Mouse (Mus musculus): ENCODE results near the gene Gpx2. TPM values are rescaled to one million over a fixed set of nuclear protein-coding genes. Genes with fewer than 3 reads are reported as not detected.
A peak's percentile ranks its signal among the peaks of the same experiment; 100 is the strongest.

The Gpx2 gene
- total and polyA plus RNA-seq, 3 experiments, result not detected

- Histone ChIP-seq H3K27ac (ENCODE audit: insufficient read depth, low read depth) (peak within 1 kb of the TSS; percentile 62), H3K27me3 (replicated peaks) (peaks cover 3% of the 10 kb centered on the region), H3K9ac (ENCODE audit: insufficient read depth, low read depth) (peak within 1 kb of the TSS; percentile 93), H3K4me1 (ENCODE audit: control insufficient read depth in 1 of 2, insufficient read depth in 2 of 2) (peaks cover 5 to 17% of the 10 kb centered on the region in 2 experiments; a peak in 3 of 4 replicates), H3K36me3 (replicated peaks in 1 of 2; ENCODE audit: control insufficient read depth in 1 of 2, insufficient read depth in 1 of 2, low read length in 1 of 2) (peaks cover 0 to 8% of the 10 kb centered on the region in 2 experiments), H3K9me3 (replicated peaks; ENCODE audit: low read length) (no peaks in the 10 kb centered on the region), H3K4me2 (ENCODE audit: insufficient read depth, low read depth, poor library complexity, severe bottlenecking) (peak within 1 kb of the TSS; percentile 82), H3K4me3 (replicated peaks in 1 of 3; ENCODE audit: low read depth in 2 of 3, low read length in 2 of 3, poor library complexity in 1 of 3) (peak within 1 kb of the TSS; percentile 78 to 89 (median 83)), H3K79me2 (replicated peaks; ENCODE audit: control insufficient read depth, extremely low read depth, insufficient read depth, poor library complexity, severe bottlenecking) (peaks cover 2% of the 10 kb centered on the region; the same call in 1 of the 2 replicates)
- DNase-seq (ENCODE audit: extremely low read depth), result peak; percentile 99
- in situ Hi-C loops (cut with MboI; ENCODE audit: low pct_ligation_motif_present, low pct_unique_long_range_greater_than_20kb, low sequenced_read_pairs) (no loop called here), dilution Hi-C loops (cut with MboI; ENCODE audit: extremely low pct_ligation_motif_present, extremely low pct_unique_long_range_greater_than_20kb, low sequenced_read_pairs) (no loop called here)
- TF ChIP-seq CHD2 (IDR thresholded peaks at IDR 0.05; ENCODE audit: low read length) (peak; percentile 99), KAT2A (IDR thresholded peaks at IDR 0.05; ENCODE audit: insufficient replicate concordance, low read length) (no peak), MAX (IDR thresholded peaks at IDR 0.05; ENCODE audit: low read length) (no peak), JUND (conservative IDR thresholded peaks at IDR 0.05; ENCODE audit: low read depth, low read length) (0 out of 2 replicates have a peak, but pooled peaks have one; percentile 37), E2F4 (IDR thresholded peaks at IDR 0.05; ENCODE audit: insufficient replicate concordance, low read depth, low read length) (no peak), HCFC1 (IDR thresholded peaks at IDR 0.05; ENCODE audit: low read depth, low read length) (peak; percentile 76), USF1 (IDR thresholded peaks at IDR 0.05; ENCODE audit: low read depth, low read length) (no peak), NELFE (IDR thresholded peaks at IDR 0.05; ENCODE audit: low read depth, low read length) (peak; percentile 87), ELF1 (IDR thresholded peaks at IDR 0.05; ENCODE audit: low read depth, low read length) (peak; percentile 90), ZMIZ1 (IDR thresholded peaks at IDR 0.05; ENCODE audit: low read depth, low read length) (no peak), MYC (IDR thresholded peaks at IDR 0.05; ENCODE audit: low read depth, low read length) (no peak), SMC3 (IDR thresholded peaks at IDR 0.05; ENCODE audit: low read depth, low read length) (no peak), ZNF384 (IDR thresholded peaks at IDR 0.05; ENCODE audit: low read depth, low read length) (no peak), MXI1 (IDR thresholded peaks at IDR 0.05; ENCODE audit: low read depth, low read length) (peak; percentile 95), RCOR1 (conservative IDR thresholded peaks at IDR 0.05; ENCODE audit: low read depth, low read length) (no peak), SIN3A (IDR thresholded peaks at IDR 0.05; ENCODE audit: low read length) (peak; percentile 86), BHLHE40 (IDR thresholded peaks at IDR 0.05; ENCODE audit: low read depth, low read length) (peak; percentile 39; the same call in 1 of the 2 replicates), POLR2A (IDR thresholded peaks at IDR 0.05; ENCODE audit: low read depth, low read length) (peak; percentile 87), UBTF (IDR thresholded peaks at IDR 0.05; ENCODE audit: low read depth, low read length) (no peak), TBP (conservative IDR thresholded peaks at IDR 0.05; ENCODE audit: low read depth, low read length) (peak; percentile 71), TCF12 (IDR thresholded peaks at IDR 0.05; ENCODE audit: low read depth, low read length) (peak; percentile 69), RAD21 (IDR thresholded peaks at IDR 0.05; ENCODE audit: low read depth, low read length) (no peak), ZC3H11A (IDR thresholded peaks at IDR 0.05; ENCODE audit: low read depth, low read length) (no peak)
Measured at GRCm38 (mm10) chr12:76765354-76765851, 30.0 kb downstream of the Gpx2 start, which contains the start of the genes Churc1 and Fntb. Gene Churc1, plus strand, starts transcription at chr12:76765538. Gene Fntb, plus strand, starts transcription at chr12:76765589.

Measured in CH12.LX (cell line).